Mouse (Mus musculus) cerebellum, postnatal 36 days (tissue): ENCODE data around the gene Aebp1.
"Not testable (repeated sequence)": the region's sequence is repeated elsewhere in the genome, so short reads cannot be mapped to it uniquely, and the experiment has no call there.

ENCODE experiments used
- DNase-seq, 2 experiments: peaks; one replicate each; pipeline ENCODE4 v3.0.0; 2021 to 2022; ENCODE audit warnings: mixed read lengths in 2 of 2

Aebp1 gene

DNA sequence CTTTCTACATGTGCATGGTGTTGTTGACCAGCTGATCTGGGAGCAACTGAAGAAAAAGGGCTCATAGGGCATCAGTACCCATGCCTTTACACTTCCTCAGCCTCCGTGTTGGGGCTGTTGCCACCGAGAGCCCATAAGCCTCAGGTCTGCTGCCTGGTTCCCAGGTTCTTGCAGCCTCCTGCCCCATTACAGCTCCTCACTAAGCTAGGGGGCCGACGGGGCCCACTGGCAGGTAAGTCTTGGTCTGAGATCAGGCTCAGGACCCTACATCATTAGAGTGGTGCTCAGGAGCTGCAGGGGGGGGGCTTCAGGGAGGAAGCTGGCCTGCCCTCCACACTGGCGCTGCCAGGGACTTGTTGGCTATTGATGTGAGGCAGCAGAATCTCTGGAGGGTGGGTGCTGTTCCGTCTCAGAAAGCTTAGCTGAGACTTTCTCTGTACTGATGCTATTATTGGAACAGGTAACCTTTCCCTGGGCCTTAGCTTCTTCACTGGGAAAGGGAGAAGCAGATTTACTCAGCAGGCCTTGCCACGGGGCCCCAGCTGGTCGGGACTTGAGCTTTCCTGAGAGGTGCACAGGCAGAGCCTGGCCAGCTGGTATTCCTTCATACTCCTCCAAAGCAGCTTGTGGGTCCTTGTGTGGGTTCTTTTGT is 5.1 kb upstream of the Aebp1 start:
- DNase-seq, result no peak

GRCm38 (mm10) chr11:5858723-5859122 is 3.0 kb upstream of the Aebp1 start:
- no peak for DNase-seq

GRCm38 (mm10) chr11:5859883-5860550 is 1.7 kb upstream of the Aebp1 start:
- DNase-seq, result no peak

DNA sequence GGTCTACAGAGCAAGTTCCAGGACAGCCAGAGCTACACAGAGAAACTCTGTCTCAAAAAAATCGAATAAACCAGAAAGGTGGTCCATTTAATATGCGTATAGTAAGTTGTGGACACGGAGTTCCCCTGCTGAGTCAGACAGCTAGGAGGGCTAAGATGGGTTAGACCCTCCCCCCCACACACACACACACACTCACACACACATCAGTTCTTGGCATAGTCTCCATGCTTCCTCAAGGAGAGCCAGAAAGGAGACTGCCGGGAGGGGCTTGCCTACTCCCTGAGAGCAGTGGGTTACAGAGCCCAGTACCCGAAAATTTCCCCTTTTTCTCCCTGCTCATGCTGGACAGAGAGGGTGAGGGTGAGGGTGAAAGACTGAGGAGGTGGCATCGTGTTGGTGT is 1.1 kb upstream of the Aebp1 start:
- no peak for DNase-seq

DNA sequence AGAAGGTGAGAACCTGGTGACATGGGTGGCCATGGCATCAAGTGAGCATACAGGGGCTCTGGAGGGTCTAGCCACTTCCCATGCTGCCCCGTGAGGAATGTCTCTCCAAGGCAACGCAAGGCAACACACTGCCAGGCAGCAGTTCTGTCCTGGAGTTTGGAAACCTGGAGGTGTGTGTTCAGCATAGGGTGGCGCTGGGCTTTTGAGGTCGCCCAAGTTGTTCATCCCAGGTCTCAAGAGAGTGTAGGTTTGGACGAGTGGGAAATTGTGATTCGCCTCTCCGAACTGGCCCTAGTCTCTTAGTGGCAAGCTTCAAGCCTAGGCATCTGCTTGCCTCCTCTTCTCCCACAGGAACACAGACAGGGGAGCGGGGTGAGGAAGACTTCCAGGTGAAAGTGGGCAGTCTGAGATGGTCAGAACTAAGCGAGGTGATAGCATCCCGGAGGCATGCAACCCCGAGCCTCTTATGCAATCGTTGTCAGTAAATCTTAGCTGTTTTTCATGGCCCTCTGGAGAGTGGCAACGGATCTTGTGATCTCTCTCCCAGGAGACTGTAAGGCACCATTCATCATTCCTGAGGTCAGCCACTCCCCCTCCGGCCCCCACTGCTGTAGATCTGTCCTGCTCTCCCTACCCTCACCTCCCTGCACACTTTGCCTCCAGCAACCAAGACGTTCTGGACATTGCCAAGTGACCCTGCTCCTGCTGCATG is 803 bp downstream of the Aebp1 start:
- DNase-seq, result no peak

DNA sequence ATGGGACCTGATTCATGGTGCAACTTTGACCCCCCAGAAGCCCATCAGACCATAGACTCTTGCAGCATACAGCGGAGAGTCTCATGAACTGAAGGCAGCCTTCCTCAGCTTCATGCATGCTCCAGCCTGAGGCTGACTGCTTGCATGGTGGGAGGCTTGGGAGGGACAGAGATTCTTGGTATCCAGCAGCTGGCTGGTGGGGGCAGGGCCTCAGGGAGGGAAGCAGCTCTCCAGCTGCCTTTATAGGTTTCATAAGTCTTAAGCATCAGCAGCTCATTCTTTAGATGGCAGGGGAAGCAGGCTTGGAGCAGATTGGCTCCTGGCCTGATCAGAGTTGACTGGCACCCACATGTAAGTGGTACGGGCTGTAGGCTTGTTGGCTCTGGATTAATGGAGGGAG is 5.4 kb downstream of the Aebp1 start:
- DNase-seq, result no peak

DNA sequence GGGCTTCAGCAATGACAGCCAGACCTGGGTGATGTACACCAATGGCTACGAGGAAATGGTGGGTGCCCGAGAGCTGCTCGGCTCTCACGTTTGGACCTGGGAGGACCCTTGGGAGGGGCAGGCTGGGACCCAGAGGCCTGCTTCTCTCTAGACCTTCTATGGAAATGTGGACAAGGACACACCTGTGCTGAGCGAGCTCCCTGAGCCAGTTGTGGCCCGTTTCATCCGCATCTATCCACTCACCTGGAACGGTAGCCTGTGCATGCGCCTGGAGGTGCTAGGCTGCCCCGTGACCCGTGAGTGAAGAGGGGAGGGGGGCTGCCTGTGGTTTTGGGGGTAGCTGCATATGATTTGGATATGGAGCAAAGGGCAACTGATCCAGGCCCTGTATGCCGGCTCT is 6.6 kb downstream of the Aebp1 start:
- DNase-seq, result no peak

DNA sequence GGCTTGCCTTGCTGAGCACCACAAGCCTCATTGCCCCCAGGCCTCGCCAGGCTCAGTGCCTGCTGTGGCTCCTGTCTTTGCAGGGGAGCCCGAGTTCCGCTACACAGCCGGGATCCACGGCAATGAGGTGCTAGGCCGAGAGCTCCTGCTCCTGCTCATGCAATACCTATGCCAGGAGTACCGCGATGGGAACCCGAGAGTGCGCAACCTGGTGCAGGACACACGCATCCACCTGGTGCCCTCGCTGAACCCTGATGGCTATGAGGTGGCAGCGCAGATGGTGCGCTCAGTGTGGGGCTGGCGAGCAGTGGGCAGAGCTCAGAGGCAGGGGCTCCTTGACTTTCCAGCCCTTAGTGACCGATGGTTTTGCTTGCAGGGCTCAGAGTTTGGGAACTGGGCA is 7.6 kb downstream of the Aebp1 start:
- peak; percentile 38 to 45 for DNase-seq

GRCm38 (mm10) chr11:5870069-5870468 is 8.3 kb downstream of the Aebp1 start:
- no peak for DNase-seq

DNA sequence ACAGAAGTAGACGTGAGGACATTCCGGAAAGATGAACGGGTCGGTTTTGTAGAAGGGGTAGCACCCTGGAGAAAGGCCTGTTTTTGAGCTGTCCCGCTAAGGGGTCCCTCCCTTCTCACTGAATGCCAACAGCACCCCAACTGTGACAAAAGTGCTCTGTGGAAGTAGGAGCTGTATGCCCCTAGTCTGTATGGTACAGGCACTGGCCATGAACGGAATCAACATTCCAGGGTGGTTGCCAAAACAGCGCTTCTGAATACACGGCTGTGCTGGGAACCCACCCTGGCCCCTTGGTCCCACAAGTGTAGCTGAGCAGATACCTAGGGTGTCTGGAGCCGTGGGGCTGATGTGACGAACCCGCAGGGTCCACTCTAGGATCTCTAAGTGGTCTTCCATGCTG is 11.0 kb downstream of the Aebp1 start:
- no peak for DNase-seq

DNA sequence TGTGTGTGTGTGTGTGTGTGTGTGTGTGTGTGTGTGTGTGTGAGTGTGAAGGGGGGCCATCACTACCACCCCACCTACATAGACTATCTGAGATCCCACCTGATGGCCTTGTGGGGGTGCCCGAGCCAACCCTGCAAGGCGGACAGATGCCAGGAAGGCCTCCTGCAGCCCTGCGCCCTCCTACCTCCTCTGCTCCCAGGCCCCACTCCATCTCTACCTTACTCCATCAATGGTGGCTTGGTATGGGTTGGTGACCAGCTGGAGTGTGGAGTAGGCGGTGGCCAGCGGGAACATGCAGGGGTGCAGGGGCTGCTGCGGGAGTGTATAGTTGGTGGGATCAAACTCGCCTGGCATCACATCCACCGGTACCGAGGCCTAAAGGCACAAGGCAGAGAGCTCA is 11.4 kb downstream of the Aebp1 start:
- no peak for DNase-seq

GRCm38 (mm10) chr11:5877421-5877820 is 15.7 kb downstream of the Aebp1 start:
- no peak for DNase-seq

DNA sequence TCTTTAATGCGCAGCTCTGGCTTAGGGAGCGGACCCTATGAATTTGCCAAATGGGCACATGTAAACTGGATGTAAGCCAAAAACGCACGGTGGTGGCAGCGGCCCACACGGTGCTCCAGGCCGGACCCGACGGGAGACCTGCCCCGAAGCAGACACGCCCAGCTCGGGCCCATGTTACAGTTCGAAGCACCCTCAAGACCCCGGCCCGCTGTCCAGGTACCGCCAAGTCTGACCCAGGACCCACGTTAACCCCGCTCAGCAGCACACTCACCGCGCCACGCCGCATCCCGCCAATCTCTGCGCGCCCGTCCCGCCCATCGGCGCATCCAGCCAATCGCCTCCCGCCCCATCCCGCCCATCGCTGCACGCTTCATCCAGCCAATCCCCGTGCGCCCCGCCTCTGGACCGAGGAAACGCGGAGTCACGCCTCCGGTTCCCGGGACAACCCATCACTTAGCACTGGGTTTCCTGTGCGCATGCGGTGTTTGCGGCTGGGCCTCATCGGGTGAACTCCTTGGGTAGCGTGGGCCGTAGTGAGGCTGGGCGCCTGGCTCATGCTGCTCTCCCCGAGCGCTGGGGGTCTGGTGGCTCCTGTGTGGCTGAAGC is 16.3 kb downstream of the Aebp1 start, which contains the start of gene Pold2:
Gene Pold2, minus strand, starts transcription at position 372 of the 606 bp plus-strand sequence.
- DNase-seq, result peak; percentile 96 to 97

GRCm38 (mm10) chr11:5878661-5879060 is 16.9 kb downstream of the Aebp1 start:
- DNase-seq, result no peak

DNA sequence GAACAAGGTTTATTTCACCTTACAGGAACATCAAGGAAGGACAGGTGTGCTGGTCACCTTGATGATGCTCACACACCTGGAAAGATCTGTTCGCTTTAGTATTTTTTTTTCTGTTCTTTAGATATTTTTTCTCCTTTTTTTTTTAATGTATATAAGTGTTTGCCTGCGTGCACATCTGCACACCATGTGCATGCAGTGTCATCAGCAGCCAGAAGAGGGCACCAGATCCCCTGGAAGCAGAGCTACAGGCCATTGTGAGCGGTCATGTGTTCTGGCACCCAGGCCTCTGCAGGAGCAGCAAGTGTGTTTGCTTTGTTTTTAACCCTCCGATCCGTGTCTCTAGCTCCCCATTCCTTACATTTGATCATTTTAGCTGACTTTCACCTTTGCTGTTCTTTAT is 18.2 kb downstream of the Aebp1 start:
- peak; percentile 73 to 74 for DNase-seq

- DNase-seq, result no peak
Observed at GRCm38 (mm10) chr11:5882518-5882917, 20.8 kb downstream of the Aebp1 start.

DNA sequence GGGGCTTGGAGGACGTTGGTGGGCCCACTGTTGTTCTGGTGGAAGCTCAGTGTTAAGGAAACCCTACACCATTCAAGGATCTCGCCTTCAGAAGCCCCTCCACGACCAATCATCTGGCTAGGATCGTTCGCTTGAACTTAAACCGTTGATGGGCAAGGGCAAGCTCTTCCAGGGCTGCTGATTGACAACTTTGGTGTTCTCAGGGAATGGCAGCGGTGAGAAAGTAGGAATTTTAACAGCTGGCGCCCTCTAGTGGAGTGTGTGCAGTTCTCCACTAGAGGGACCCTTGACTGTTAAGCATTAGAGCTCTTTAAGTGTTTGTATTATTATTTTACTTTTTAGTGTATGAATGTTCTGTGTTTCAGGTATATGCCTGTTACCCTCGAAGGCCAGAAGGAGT is 24.4 kb downstream of the Aebp1 start:
- DNase-seq, result peak; percentile 57 to 70

DNA sequence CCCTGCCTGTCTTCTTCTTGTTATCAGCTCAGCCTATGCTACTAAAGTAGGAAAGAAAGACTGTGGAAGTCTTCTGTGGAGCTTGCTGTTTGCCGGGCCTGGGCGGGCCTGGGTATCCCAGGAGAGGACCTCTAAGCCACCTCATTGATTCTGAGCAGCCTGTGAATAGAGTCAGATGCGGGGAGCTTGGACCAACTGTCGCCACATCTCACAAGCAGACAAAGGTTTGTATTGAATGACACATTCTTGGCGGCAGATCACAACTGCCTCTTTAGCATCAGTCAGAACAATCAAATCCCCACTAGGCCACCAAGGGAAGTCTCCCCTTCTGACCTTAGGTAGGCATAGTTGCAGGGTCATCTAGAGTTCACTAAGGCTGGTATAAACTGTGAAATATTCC is 25.5 kb downstream of the Aebp1 start:
- DNase-seq, result no peak

GRCm38 (mm10) chr11:5888563-5888962 is 26.8 kb downstream of the Aebp1 start:
- not testable (repeated sequence) for DNase-seq

DNA sequence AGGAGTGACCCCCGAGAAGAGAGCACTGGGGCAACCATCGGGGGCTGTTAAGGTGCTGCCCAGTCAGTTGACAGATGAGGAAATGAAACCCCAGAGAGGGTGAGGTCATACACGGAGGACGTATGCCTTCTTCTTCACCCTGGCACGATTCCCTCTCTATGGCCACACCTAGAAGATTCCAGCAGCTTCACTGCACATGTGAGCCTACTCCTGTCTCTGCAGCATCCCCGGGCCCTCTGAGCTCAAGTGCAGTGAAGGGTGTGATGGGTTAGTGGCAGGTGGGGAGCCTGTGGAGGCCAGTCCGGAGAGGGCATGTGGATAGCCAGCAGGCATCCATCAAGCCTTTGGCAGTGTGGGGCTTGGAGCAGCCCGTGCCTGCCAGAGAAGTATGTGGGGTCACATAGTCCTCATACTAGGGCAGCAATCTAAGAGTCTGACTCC is 30.4 kb downstream of the Aebp1 start:
- DNase-seq, result peak; percentile 58 to 59

GRCm38 (mm10) chr11:5892810-5893368 is 31.1 kb downstream of the Aebp1 start:
- DNase-seq, result no peak

DNA sequence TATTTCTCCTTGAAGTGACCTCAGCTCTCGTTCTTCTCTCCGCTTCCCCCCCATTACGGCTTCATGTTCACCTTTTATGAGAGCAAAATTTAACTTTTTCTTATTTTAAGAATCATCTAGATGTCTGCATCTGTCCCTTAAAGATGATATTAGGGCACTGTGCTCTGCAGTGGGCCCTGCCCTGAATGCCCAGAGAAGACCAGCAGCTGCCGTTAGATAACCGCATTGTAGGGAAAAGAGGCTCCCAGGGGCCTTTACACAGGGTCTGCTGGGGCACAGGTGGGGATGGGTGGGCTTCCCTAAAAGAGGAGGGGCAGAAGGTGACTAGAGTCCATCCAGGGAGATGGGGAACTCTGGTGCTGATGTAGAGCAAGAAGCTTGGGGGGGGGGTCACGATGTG is 32.1 kb downstream of the Aebp1 start:
- DNase-seq, result no peak

- DNase-seq, result no peak
Observed at GRCm38 (mm10) chr11:5897230-5897629, 35.5 kb downstream of the Aebp1 start.
